Comparison of ENCODE assay signal across 8 mouse cellular contexts in the genomic region with DNA sequence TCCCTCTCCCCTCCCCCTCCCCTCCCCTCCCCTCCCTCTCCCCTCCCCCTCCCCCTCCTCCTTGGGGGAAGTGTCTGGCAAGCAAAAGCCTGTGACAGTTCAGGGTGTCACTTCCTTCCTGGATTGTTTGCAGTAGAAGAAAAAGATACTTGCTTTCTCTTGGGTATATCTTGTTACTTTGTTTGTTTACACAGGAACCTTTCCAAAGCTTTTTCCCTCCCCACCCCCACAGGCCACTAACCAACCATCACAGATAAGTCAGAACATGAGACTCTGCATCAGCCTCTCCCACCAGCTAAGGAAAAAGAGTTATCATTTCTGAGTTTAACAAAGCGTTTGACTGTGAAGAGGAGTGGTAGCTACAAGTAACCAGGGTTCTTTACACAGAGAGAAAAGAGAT.
DNase-seq lines count a peak whose midpoint lies in the region; ATAC-seq and TF ChIP-seq lines count a peak whose summit lies in the region.

No protein-coding gene starts in this region.

- no peak for TF ChIP-seq CTCF in small intestine, adult 2 months (IDR thresholded peaks at IDR 0.05; ENCODE audit: extremely low read depth, insufficient read length, insufficient replicate concordance, low read depth, low read length)

- peak; percentile 17 for DNase-seq in kidney, adult 11 months
- no peak for DNase-seq in kidney, adult 18-20 months
- DNase-seq in adipocyte (ENCODE audit: low spot score): peak; percentile 29
- DNase-seq in layer of hippocampus, postnatal 25 days (ENCODE audit: extremely low spot score in 1 of 2, low spot score in 1 of 2): no peak
- DNase-seq in cerebellum, adult 11 months: no peak
- DNase-seq in left cerebral cortex, postnatal 10 days (ENCODE audit: extremely low spot score in 1 of 2, low spot score in 2 of 2): no peak

- TF ChIP-seq POLR2A in small intestine, adult 2 months (IDR thresholded peaks at IDR 0.05; ENCODE audit: low read depth, low read length): no peak

- H3K4me3 ChIP-seq in small intestine, adult 2 months (ENCODE audit: low read depth, low read length): no peak overlapping the region

- peak overlapping the region; percentile 75 for H3K27ac ChIP-seq in small intestine, adult 2 months (ENCODE audit: insufficient read depth, low read depth, low read length)

- no peaks in the 10 kb centered on the region for H3K4me1 ChIP-seq in small intestine, adult 2 months (ENCODE audit: control insufficient read depth, insufficient read depth, insufficient read length, low read length)

- no peaks in the 10 kb centered on the region for H3K27me3 ChIP-seq in small intestine, adult 2 months (ENCODE audit: control insufficient read depth, insufficient read depth, low read length)

- WGBS in small intestine, adult 2 months: 27% methylated on average over 1 of the region's 1 CpGs

- ATAC-seq in inflammation-experienced regulatory T-cells, adult 6 months: peak; percentile 47

- no peaks in the 10 kb centered on the region for H3K36me3 ChIP-seq in small intestine, adult 2 months (ENCODE audit: control insufficient read depth, insufficient read depth, low read length)

- intact Hi-C loops in left cerebral cortex, postnatal 10 days (cut with DNase I): no loop called here

Comparison
In these comparisons a context has a peak if more than half of its experiments do, and no peak if none do; other contexts are left out.
1. DNase-seq: peak in kidney, adult 11 months (single experiment) and adipocyte (single experiment); none in kidney, adult 18-20 months (single experiment), layer of hippocampus, postnatal 25 days (0 of 2), cerebellum, adult 11 months (single experiment) and left cerebral cortex, postnatal 10 days (0 of 2).